Mouse (Mus musculus): ENCODE measurements at regions not wholly inside any gene's neighbourhood (a gene's known extent, or its start where the extent isn't known, plus 50 kb on each side); places are given as distances from the start of the nearest gene placed in this dataset.

DNA sequence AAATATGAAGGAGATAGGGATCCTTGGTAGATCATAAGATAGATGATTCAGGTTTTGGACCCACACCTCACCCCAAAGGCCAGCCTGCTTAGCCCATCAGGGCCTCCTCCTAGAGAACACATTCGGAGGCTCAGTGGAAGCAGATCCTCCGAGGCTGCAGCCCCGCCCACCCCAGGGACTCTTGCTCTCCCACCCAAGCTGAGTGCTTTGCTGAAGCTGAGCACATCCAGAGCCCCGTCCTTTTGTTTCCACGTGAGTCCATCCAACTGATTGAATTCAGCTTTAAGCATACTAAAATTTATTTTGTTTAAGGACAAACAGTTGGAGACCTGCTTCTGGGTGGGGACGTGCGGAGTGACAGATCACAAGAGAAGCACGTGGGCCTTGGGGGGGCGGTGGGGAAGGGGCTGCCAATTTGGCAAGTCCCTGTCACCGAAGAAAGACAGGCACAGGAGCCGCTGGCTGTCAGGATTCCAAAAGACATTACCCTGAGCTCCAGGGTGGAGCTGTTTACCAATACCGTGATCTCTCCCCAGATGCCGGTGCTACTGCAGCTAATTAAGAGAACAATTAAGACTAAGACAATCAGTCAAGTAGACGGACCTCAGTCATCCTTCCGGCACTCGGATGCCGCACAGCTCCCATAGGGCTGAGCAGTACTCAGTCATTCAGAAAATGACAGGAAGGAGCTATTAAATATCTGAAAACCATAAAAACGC is 448.9 kb upstream of the Spred2 start:
- peak overlapping the region; percentile 29 for H3K4me3 ChIP-seq
- WGBS = 32% methylated on average over 18 of the region's 18 CpGs
- H3K4me1 ChIP-seq (replicated peaks) = peaks cover 10% of the 10 kb centered on the region
- peak; percentile 7 for DNase-seq (ENCODE audit: low spot score)
- H3K27me3 ChIP-seq (ENCODE audit: insufficient read depth, poor library complexity, severe bottlenecking) = no peaks in the 10 kb centered on the region
- no peaks in the 10 kb centered on the region for H3K36me3 ChIP-seq
- peak overlapping the region; percentile 19; the same call in 1 of the 2 replicates for H3K27ac ChIP-seq
- H3K9me3 ChIP-seq = no peaks in the 10 kb centered on the region

DNA sequence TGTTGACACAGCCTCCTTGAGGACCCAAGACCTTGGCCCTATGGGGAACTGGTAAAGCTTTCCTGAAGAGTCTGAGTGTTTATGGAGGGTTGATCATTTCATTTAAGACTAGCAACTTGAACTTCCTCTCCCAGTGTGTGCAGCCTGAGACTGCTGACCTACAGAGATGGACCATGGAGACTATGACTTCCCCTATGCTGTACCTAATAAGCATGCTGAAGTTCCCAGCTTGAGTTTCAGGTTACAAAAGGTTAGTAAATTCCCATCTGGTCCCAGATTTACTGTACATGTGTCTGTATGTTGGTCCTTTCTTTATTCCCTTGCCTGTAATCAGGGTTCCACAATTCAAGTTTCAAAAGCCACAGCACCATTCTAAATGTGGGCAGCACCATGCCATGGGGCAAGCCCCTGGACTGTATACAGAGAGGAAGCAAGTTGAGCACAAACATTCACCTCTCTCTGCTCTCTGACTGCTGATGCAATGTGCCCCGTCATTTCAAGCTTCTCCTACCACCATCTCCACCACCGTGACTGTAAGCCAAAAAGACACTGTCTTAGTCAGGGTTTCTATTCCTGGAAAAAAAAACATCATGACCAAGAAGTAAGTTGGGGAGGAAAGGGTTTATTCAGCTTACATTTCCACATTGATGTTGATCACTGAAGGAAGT is 431.0 kb upstream of the Spred2 start:
- no peak overlapping the region for H3K27ac ChIP-seq
- no peaks in the 10 kb centered on the region for H3K9me3 ChIP-seq
- WGBS = 86% methylated on average over 2 of the region's 2 CpGs
- no peak overlapping the region for H3K4me3 ChIP-seq
- no peaks in the 10 kb centered on the region for H3K36me3 ChIP-seq
- no peaks in the 10 kb centered on the region for H3K27me3 ChIP-seq (ENCODE audit: insufficient read depth, poor library complexity, severe bottlenecking)
- DNase-seq (ENCODE audit: low spot score) = no peak
- no peaks in the 10 kb centered on the region for H3K4me1 ChIP-seq (replicated peaks)

- 94% methylated on average over 3 of the region's 3 CpGs for WGBS
- H3K27ac ChIP-seq = 0 out of 2 replicates have a peak overlapping the region, but pooled peaks have one; percentile 5
- peaks cover 4% of the 10 kb centered on the region for H3K27me3 ChIP-seq (ENCODE audit: insufficient read depth, poor library complexity, severe bottlenecking)
- no peak overlapping the region for H3K4me3 ChIP-seq
- H3K9me3 ChIP-seq = no peaks in the 10 kb centered on the region
- DNase-seq (ENCODE audit: low spot score) = no peak
- H3K36me3 ChIP-seq = no peaks in the 10 kb centered on the region
- peaks cover 28% of the 10 kb centered on the region for H3K4me1 ChIP-seq (replicated peaks)
These were observed 402.5 kb upstream of the Spred2 start for GRCm38 (mm10) chr11:19521721-19522120.

GRCm38 (mm10) chr11:19523853-19524487 is 400.2 kb upstream of the Spred2 start:
- Histone ChIP-seq H3K27ac (peak overlapping the region; percentile 84), H3K36me3 (no peaks in the 10 kb centered on the region), H3K4me3 (no peak overlapping the region), H3K27me3 (ENCODE audit: insufficient read depth, poor library complexity, severe bottlenecking) (peaks cover 4% of the 10 kb centered on the region), H3K4me1 (replicated peaks) (peaks cover 31% of the 10 kb centered on the region), H3K9me3 (no peaks in the 10 kb centered on the region)
- 28% methylated on average over 6 of the region's 6 CpGs for WGBS
- peak; percentile 80 for DNase-seq (ENCODE audit: low spot score)

- H3K27ac ChIP-seq = peak overlapping the region; percentile 73
- H3K4me3 ChIP-seq = no peak overlapping the region
- WGBS = 56% methylated on average over 5 of the region's 5 CpGs
- DNase-seq (ENCODE audit: low spot score) = no peak
- H3K9me3 ChIP-seq = no peaks in the 10 kb centered on the region
- peaks cover 65% of the 10 kb centered on the region for H3K4me1 ChIP-seq (replicated peaks)
- peaks cover 7% of the 10 kb centered on the region for H3K27me3 ChIP-seq (ENCODE audit: insufficient read depth, poor library complexity, severe bottlenecking)
- H3K36me3 ChIP-seq = no peaks in the 10 kb centered on the region
These were observed 395.0 kb upstream of the Spred2 start for GRCm38 (mm10) chr11:19529126-19529525.

GRCm38 (mm10) chr11:19530652-19531051 is 393.5 kb upstream of the Spred2 start:
- Histone ChIP-seq H3K36me3 (no peaks in the 10 kb centered on the region), H3K27ac (peak overlapping the region; percentile 93), H3K27me3 (ENCODE audit: insufficient read depth, poor library complexity, severe bottlenecking) (peaks cover 7% of the 10 kb centered on the region), H3K4me1 (replicated peaks) (peaks cover 53% of the 10 kb centered on the region), H3K4me3 (peak overlapping the region; percentile 40), H3K9me3 (no peaks in the 10 kb centered on the region)
- no peak for DNase-seq (ENCODE audit: low spot score)
- WGBS = 67% methylated on average over 3 of the region's 3 CpGs

DNA sequence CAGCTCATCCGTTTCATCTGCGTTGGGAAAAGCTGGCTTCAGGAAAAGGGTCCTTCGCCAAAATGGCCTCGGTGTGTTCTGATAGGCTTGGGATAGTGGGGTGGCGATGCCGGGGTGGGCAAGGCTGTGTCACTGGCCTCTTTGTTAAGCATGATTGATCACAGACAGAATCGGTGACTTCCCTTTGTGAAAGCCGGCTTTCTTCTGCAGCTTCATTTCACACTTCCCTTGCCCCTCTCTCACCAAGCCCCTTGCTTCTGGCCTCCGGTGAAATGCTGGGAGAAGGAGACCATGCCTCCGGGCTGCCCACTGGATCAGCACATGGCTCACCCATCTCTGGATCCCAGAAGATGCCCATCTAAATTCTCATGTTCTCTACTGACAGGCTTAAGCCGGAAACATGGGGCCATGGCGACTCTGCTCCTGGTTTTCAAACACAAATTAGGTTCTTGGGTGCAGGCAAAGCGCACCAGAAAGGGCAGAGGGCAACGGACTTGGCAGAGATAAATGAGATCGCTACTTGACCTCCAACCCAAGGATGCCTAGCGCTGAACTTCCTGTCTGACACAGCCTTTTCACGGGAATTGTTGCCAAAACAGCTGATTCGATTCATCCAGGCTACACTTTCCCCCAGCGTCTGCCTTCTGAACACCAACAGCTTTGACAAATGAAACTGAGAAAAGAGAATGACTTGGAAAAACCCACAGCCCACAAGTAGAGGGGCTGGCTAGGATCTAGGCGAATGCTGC is 392.7 kb upstream of the Spred2 start:
- H3K4me3 ChIP-seq = peak overlapping the region; percentile 40
- H3K4me1 ChIP-seq (replicated peaks) = peaks cover 53% of the 10 kb centered on the region

GRCm38 (mm10) chr11:19532867-19533266 is 391.3 kb upstream of the Spred2 start:
- no peaks in the 10 kb centered on the region for H3K9me3 ChIP-seq
- DNase-seq (ENCODE audit: low spot score) = no peak
- 84% methylated on average over 7 of the region's 7 CpGs for WGBS
- peaks cover 3% of the 10 kb centered on the region for H3K27me3 ChIP-seq (ENCODE audit: insufficient read depth, poor library complexity, severe bottlenecking)
- peaks cover 53% of the 10 kb centered on the region for H3K4me1 ChIP-seq (replicated peaks)
- H3K27ac ChIP-seq = peak overlapping the region; percentile 93
- no peaks in the 10 kb centered on the region for H3K36me3 ChIP-seq
- H3K4me3 ChIP-seq = no peak overlapping the region

More for the DNA sequence above, 392.7 kb upstream of the Spred2 start:
- 15% methylated on average over 20 of the region's 20 CpGs for WGBS
- no peaks in the 10 kb centered on the region for H3K9me3 ChIP-seq
- H3K27me3 ChIP-seq (ENCODE audit: insufficient read depth, poor library complexity, severe bottlenecking) = peaks cover 3% of the 10 kb centered on the region
- peak overlapping the region; percentile 93 for H3K27ac ChIP-seq
- no peaks in the 10 kb centered on the region for H3K36me3 ChIP-seq
- peak; percentile 86 for DNase-seq (ENCODE audit: low spot score)

GRCm38 (mm10) chr11:19533701-19534100 is 390.5 kb upstream of the Spred2 start:
- peak overlapping the region; percentile 12; the same call in 1 of the 2 replicates for H3K27ac ChIP-seq
- H3K36me3 ChIP-seq = no peaks in the 10 kb centered on the region
- WGBS = 79% methylated on average over 1 of the region's 1 CpGs
- H3K4me3 ChIP-seq = no peak overlapping the region
- no peak for DNase-seq (ENCODE audit: low spot score)
- peaks cover 3% of the 10 kb centered on the region; the same call in 1 of the 2 replicates for H3K27me3 ChIP-seq (ENCODE audit: insufficient read depth, poor library complexity, severe bottlenecking)
- H3K4me1 ChIP-seq (replicated peaks) = peaks cover 52% of the 10 kb centered on the region
- no peaks in the 10 kb centered on the region for H3K9me3 ChIP-seq

GRCm38 (mm10) chr11:19535215-19535614 is 389.0 kb upstream of the Spred2 start:
- Histone ChIP-seq H3K4me3 (no peak overlapping the region), H3K4me1 (replicated peaks) (peaks cover 38% of the 10 kb centered on the region), H3K27ac (no peak overlapping the region; the same call in 1 of the 2 replicates), H3K9me3 (no peaks in the 10 kb centered on the region), H3K36me3 (no peaks in the 10 kb centered on the region), H3K27me3 (ENCODE audit: insufficient read depth, poor library complexity, severe bottlenecking) (peaks cover 3% of the 10 kb centered on the region; the same call in 1 of the 2 replicates)
- 82% methylated on average over 1 of the region's 1 CpGs for WGBS
- no peak for DNase-seq (ENCODE audit: low spot score)

DNA sequence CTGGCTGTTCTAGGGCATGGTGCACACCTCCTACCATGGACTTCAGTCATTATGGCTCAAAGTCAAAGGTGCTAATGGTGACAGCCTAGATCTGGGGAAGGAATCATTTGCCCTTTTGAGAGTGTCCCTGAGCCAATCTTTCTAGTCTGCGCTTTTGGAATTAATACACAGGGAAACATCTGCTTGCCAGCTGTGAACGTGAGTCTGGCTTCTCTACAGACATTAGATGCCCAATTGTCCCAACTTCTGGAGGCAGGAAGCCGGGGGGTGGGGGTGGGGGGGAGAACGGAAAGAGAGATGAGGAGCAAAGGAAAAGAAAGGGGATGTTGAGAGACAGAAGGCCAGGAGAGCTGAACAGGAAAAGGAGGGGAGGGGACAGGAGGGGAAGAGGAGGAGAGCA is 377.9 kb upstream of the Spred2 start:
- Histone ChIP-seq H3K9me3 (no peaks in the 10 kb centered on the region), H3K4me3 (no peak overlapping the region), H3K27ac (no peak overlapping the region), H3K4me1 (replicated peaks) (no peaks in the 10 kb centered on the region), H3K36me3 (no peaks in the 10 kb centered on the region), H3K27me3 (ENCODE audit: insufficient read depth, poor library complexity, severe bottlenecking) (no peaks in the 10 kb centered on the region)
- 67% methylated on average over 4 of the region's 4 CpGs for WGBS
- DNase-seq (ENCODE audit: low spot score) = no peak

- Histone ChIP-seq H3K4me3 (peak overlapping the region; percentile 14; the same call in 1 of the 2 replicates), H3K27ac (peak overlapping the region; percentile 83), H3K27me3 (ENCODE audit: insufficient read depth, poor library complexity, severe bottlenecking) (no peaks in the 10 kb centered on the region; the same call in 1 of the 2 replicates), H3K9me3 (no peaks in the 10 kb centered on the region), H3K4me1 (replicated peaks) (peaks cover 39% of the 10 kb centered on the region), H3K36me3 (no peaks in the 10 kb centered on the region)
- WGBS = 26% methylated on average over 9 of the region's 9 CpGs
- peak; percentile 71 for DNase-seq (ENCODE audit: low spot score)
These were observed 369.7 kb upstream of the Spred2 start for GRCm38 (mm10) chr11:19554316-19554946.

Measured in hindbrain, embryonic 10.5 days (tissue).